Mouse (Mus musculus) MEL (cell line): ENCODE measurements at regions not wholly inside any gene's neighbourhood (a gene's known extent, or its start where the extent isn't known, plus 50 kb on each side); places are given as distances from the start of the nearest gene placed in this dataset.
A peak's percentile ranks its signal among the peaks of the same experiment; 100 is the strongest.

Source experiments
- DNase-seq: peaks from one replicate; pipeline ENCODE4 v3.0.0; 2011; ENCODE audit warnings: low read depth, low spot score
- H3K27ac ChIP-seq: 2 replicates; pipeline ENCODE4 v1.5.1; 2012; ENCODE audit warnings: low read depth, mild to moderate bottlenecking, control low read depth, low read length, moderate library complexity; ENCODE audit not compliant: control insufficient read depth
- H3K27me3 ChIP-seq, 2 experiments: fragments of 150-350 bp in 1 of 2; sonication (generic) in 1 of 2; 2 replicates each; pipeline ENCODE4 v1.6.1; 2012; ENCODE audit warnings: low read length in 2 of 2, mild to moderate bottlenecking in 2 of 2, improper control_type of control experiment in 1 of 2, moderate library complexity in 1 of 2; ENCODE audit not compliant: insufficient read depth in 2 of 2, control insufficient read depth in 1 of 2
- H3K36me3 ChIP-seq, 2 experiments: 2 replicates each; pipeline ENCODE4 v1.6.1; 2012 to 2014; ENCODE audit warnings: low read length in 2 of 2, improper control_type of control experiment in 1 of 2, inconsistent platforms in 1 of 2, mild to moderate bottlenecking in 1 of 2; ENCODE audit not compliant: insufficient read depth in 2 of 2, control insufficient read depth in 1 of 2
- H3K4me1 ChIP-seq, 2 experiments: fragments of 150-350 bp in 1 of 2; sonication (generic) in 1 of 2; 2 replicates each; pipeline ENCODE4 v1.6.1; 2012; ENCODE audit warnings: low read length in 2 of 2, improper control_type of control experiment in 1 of 2, mild to moderate bottlenecking in 1 of 2; ENCODE audit not compliant: insufficient read depth in 2 of 2, control insufficient read depth in 1 of 2
- H3K4me3 ChIP-seq, 2 experiments: fragments of 150-350 bp in 1 of 2; sonication (generic) in 1 of 2; 2 replicates each; pipeline ENCODE4 v1.5.1; 2012; ENCODE audit warnings: low read depth in 2 of 2, low read length in 2 of 2, mild to moderate bottlenecking in 2 of 2, moderate library complexity in 2 of 2, control low read depth in 1 of 2, improper control_type of control experiment in 1 of 2; ENCODE audit not compliant: control insufficient read depth in 1 of 2, insufficient read depth in 1 of 2
- H3K79me2 ChIP-seq: 2 replicates; pipeline ENCODE4 v1.6.1; 2012; ENCODE audit warnings: mild to moderate bottlenecking, low read length, moderate library complexity; ENCODE audit not compliant: control insufficient read depth, poor library complexity, insufficient read depth
- H3K9ac ChIP-seq: 2 replicates; pipeline ENCODE4 v1.6.1; 2012; ENCODE audit warnings: low read depth, mild to moderate bottlenecking, control low read depth, low read length, moderate library complexity; ENCODE audit not compliant: control insufficient read depth, poor library complexity, severe bottlenecking
- H3K9me3 ChIP-seq: fragments of 150-350 bp; sonication (generic); replicated peaks from 2 replicates; pipeline ENCODE4 v1.6.1; 2012; ENCODE audit warnings: mild to moderate bottlenecking, low read length, improper control_type of control experiment, moderate library complexity; ENCODE audit not compliant: insufficient read depth
- CHD1 ChIP-seq: IDR thresholded peaks from 2 replicates; pipeline ENCODE4 v1.6.1; 2012; ENCODE audit warnings: low read depth, mild to moderate bottlenecking, inconsistent platforms, low read length, improper control_type of control experiment
- E2F4 ChIP-seq: IDR thresholded peaks from 2 replicates; pipeline ENCODE4 v1.6.1; 2011; ENCODE audit warnings: low read depth, low read length, improper control_type of control experiment, borderline replicate concordance
- ELF1 ChIP-seq: IDR thresholded peaks from 2 replicates; pipeline ENCODE4 v1.6.1; 2014; ENCODE audit warnings: low read depth, mild to moderate bottlenecking, inconsistent platforms, low read length, improper control_type of control experiment, moderate library complexity
- EP300 ChIP-seq, 2 experiments: IDR thresholded peaks; 2 replicates each; pipeline ENCODE4 v1.6.1; 2011; ENCODE audit warnings: improper control_type of control experiment in 2 of 2, low read length in 2 of 2, low read depth in 1 of 2, mild to moderate bottlenecking in 1 of 2
- ETS1 ChIP-seq: IDR thresholded peaks from 2 replicates; pipeline ENCODE4 v1.6.1; 2012; ENCODE audit warnings: low read depth, mild to moderate bottlenecking, inconsistent platforms, low read length, improper control_type of control experiment, moderate library complexity
- GABPA ChIP-seq: IDR thresholded peaks from 2 replicates; pipeline ENCODE4 v1.6.1; 2012; ENCODE audit warnings: low read depth, mild to moderate bottlenecking, inconsistent platforms, low read length, improper control_type of control experiment, moderate library complexity
- HCFC1 ChIP-seq: IDR thresholded peaks from 2 replicates; pipeline ENCODE4 v1.6.1; 2012; ENCODE audit warnings: low read depth, mild to moderate bottlenecking, inconsistent platforms, low read length, improper control_type of control experiment, moderate library complexity
- JUND ChIP-seq: IDR thresholded peaks from 2 replicates; pipeline ENCODE4 v1.6.1; 2011; ENCODE audit warnings: low read depth, mild to moderate bottlenecking, improper control_type of control experiment, low read length
- KAT2A ChIP-seq: conservative IDR thresholded peaks from 2 replicates; pipeline ENCODE4 v1.6.1; 2012; ENCODE audit warnings: low read depth, low read length, improper control_type of control experiment, inconsistent platforms
- MAFK ChIP-seq: IDR thresholded peaks from 2 replicates; pipeline ENCODE4 v1.6.1; 2011; ENCODE audit warnings: low read depth, mild to moderate bottlenecking, low read length, improper control_type of control experiment, borderline replicate concordance
- MAZ ChIP-seq: IDR thresholded peaks from 2 replicates; pipeline ENCODE4 v1.6.1; 2012; ENCODE audit warnings: low read depth, mild to moderate bottlenecking, inconsistent platforms, low read length, improper control_type of control experiment
- MEF2A ChIP-seq: IDR thresholded peaks from 2 replicates; pipeline ENCODE4 v1.6.1; 2014; ENCODE audit warnings: low read depth, mild to moderate bottlenecking, inconsistent platforms, low read length, improper control_type of control experiment; ENCODE audit not compliant: poor library complexity, insufficient replicate concordance, severe bottlenecking; ENCODE audit errors: extremely low read depth
- MXI1 ChIP-seq: IDR thresholded peaks from 2 replicates; pipeline ENCODE4 v1.6.1; 2011; ENCODE audit warnings: mild to moderate bottlenecking, low read depth, low read length, improper control_type of control experiment
- MYB ChIP-seq: IDR thresholded peaks from 2 replicates; pipeline ENCODE4 v1.6.1; 2011; ENCODE audit warnings: mild to moderate bottlenecking, low read depth, low read length, improper control_type of control experiment
- MYC ChIP-seq: IDR thresholded peaks from 2 replicates; pipeline ENCODE4 v1.6.1; 2011; ENCODE audit warnings: low read depth, mild to moderate bottlenecking, low read length, improper control_type of control experiment, moderate library complexity
- NRF1 ChIP-seq: IDR thresholded peaks from 2 replicates; pipeline ENCODE4 v1.6.1; 2014; ENCODE audit warnings: low read depth, mild to moderate bottlenecking, inconsistent platforms, low read length, improper control_type of control experiment, moderate library complexity; ENCODE audit not compliant: poor library complexity, insufficient read depth, severe bottlenecking
- POLR2A ChIP-seq, 2 experiments: IDR thresholded peaks; 2 replicates each; pipeline ENCODE4 v1.6.1; 2011 to 2012; ENCODE audit warnings: low read length in 2 of 2, mild to moderate bottlenecking in 2 of 2, control low read depth in 1 of 2, improper control_type of control experiment in 1 of 2, low read depth in 1 of 2, moderate library complexity in 1 of 2; ENCODE audit not compliant: control insufficient read depth in 1 of 2, insufficient read depth in 1 of 2, poor library complexity in 1 of 2
- POLR2AphosphoS2 ChIP-seq: IDR thresholded peaks from 2 replicates; pipeline ENCODE4 v1.6.1; 2011; ENCODE audit warnings: low read length, improper control_type of control experiment
- POLR2AphosphoS5 ChIP-seq: IDR thresholded peaks from 2 replicates; pipeline ENCODE4 v1.6.1; 2012; ENCODE audit warnings: low read depth, borderline replicate concordance, mild to moderate bottlenecking, inconsistent platforms, low read length, moderate library complexity, mixed read lengths
- RAD21 ChIP-seq: IDR thresholded peaks from 2 replicates; pipeline ENCODE4 v1.6.1; 2011; ENCODE audit warnings: mild to moderate bottlenecking, low read depth, low read length, improper control_type of control experiment
- RCOR1 ChIP-seq: IDR thresholded peaks from 2 replicates; pipeline ENCODE4 v1.6.1; 2012; ENCODE audit warnings: low read depth, mild to moderate bottlenecking, inconsistent platforms, low read length, improper control_type of control experiment
- TAL1 ChIP-seq: IDR thresholded peaks from 2 replicates; pipeline ENCODE4 v1.6.1; 2012; ENCODE audit warnings: mild to moderate bottlenecking, inconsistent platforms, low read length, moderate library complexity, mixed read lengths
- TCF12 ChIP-seq: IDR thresholded peaks from 2 replicates; pipeline ENCODE4 v1.6.1; 2014; ENCODE audit warnings: low read depth, mild to moderate bottlenecking, inconsistent platforms, low read length, improper control_type of control experiment, moderate library complexity
- UBTF ChIP-seq: IDR thresholded peaks from 2 replicates; pipeline ENCODE4 v1.6.1; 2012; ENCODE audit warnings: low read depth, mild to moderate bottlenecking, inconsistent platforms, low read length, improper control_type of control experiment, moderate library complexity, borderline replicate concordance; ENCODE audit not compliant: insufficient read depth
- USF1 ChIP-seq: IDR thresholded peaks from 2 replicates; pipeline ENCODE4 v1.6.1; 2014; ENCODE audit warnings: low read depth, mild to moderate bottlenecking, inconsistent platforms, low read length, improper control_type of control experiment, moderate library complexity
- USF2 ChIP-seq, 2 experiments: IDR thresholded peaks; 2 replicates each; pipeline ENCODE4 v1.6.1; 2011 to 2012; ENCODE audit warnings: improper control_type of control experiment in 2 of 2, low read length in 2 of 2, borderline replicate concordance in 1 of 2, inconsistent platforms in 1 of 2, low read depth in 1 of 2, mild to moderate bottlenecking in 1 of 2; ENCODE audit not compliant: insufficient read depth in 1 of 2
- ZKSCAN1 ChIP-seq: IDR thresholded peaks from 2 replicates; pipeline ENCODE4 v1.6.1; 2012; ENCODE audit warnings: low read depth, mild to moderate bottlenecking, inconsistent platforms, low read length, improper control_type of control experiment, moderate library complexity
- ZNF384 ChIP-seq: IDR thresholded peaks from 2 replicates; pipeline ENCODE4 v1.6.1; 2012; ENCODE audit warnings: low read depth, mild to moderate bottlenecking, inconsistent platforms, low read length, improper control_type of control experiment

DNA sequence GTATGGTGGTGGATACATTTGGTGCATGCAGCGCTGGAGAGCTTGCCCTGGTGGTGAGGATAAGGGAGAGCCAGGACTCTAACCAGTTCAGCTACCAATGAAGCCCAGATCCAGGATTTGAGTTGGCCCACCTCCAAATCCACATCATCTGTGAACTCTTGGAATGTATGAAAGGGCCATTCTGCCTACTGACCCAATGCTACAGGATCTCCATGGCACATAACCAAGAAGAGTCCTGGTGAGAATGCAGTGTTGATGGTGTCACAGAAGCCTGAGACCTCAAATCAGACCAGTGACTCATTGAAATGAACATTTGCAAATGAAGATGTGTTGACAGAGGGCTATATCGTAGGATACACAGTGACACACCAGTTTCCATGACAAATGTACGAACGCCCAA is 121.0 kb upstream of the Slitrk5 start:
- Histone ChIP-seq H3K4me1 (peaks cover 0 to 3% of the 10 kb centered on the region in 2 experiments; a peak in 2 of 4 replicates), H3K27ac (no peak overlapping the region), H3K27me3 (no peaks in the 10 kb centered on the region), H3K79me2 (no peaks in the 10 kb centered on the region), H3K9me3 (no peaks in the 10 kb centered on the region), H3K4me3 (no peak overlapping the region), H3K36me3 (peaks cover 0 to 6% of the 10 kb centered on the region in 2 experiments; a peak in 2 of 4 replicates), H3K9ac (no peak overlapping the region)
- TF ChIP-seq JUND (no peak), EP300 (IDR thresholded peaks at IDR 0.05; ENCODE audit: low read depth in 1 of 2, low read length in 2 of 2) (no peak), KAT2A (no peak), MYC (no peak), ETS1 (no peak), USF2 (IDR thresholded peaks at IDR 0.05; ENCODE audit: borderline replicate concordance in 1 of 2, insufficient read depth in 1 of 2, low read depth in 1 of 2, low read length in 2 of 2) (no peak), TCF12 (no peak), POLR2AphosphoS2 (no peak), E2F4 (no peak), ZNF384 (no peak), RCOR1 (no peak), RAD21 (no peak), ZKSCAN1 (no peak)
- peak; percentile 24 for DNase-seq

DNA sequence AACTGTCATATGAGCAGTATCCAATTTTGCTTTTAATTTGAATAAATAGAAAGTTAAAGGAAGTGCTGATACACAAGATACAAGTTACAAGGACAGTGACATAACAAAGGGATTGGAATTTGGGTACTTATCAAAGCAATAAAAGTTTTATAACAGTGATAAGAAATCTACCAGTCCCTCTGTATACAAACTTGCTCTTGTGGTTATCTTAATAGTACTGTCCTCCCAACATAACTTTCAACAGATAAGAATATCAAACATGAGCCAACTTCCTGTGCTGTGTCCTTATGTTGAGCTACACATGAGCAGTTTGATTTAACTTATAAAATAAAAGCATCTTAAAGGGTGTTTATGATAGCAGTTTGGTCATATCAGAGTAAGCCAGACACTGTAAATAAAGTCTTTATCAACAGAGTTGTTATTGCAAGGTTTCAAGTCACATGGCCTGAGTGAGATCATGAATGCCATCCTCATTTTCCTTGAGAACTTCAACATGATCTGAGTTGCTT is 105.5 kb upstream of the Slitrk5 start:
- Histone ChIP-seq H3K36me3 (peaks cover 0 to 5% of the 10 kb centered on the region in 2 experiments; a peak in 2 of 4 replicates), H3K9ac (no peak overlapping the region), H3K79me2 (no peaks in the 10 kb centered on the region), H3K4me1 (peaks cover 0 to 6% of the 10 kb centered on the region in 2 experiments; a peak in 1 of 4 replicates), H3K4me3 (no peak overlapping the region), H3K27me3 (no peaks in the 10 kb centered on the region), H3K9me3 (no peaks in the 10 kb centered on the region), H3K27ac (no peak overlapping the region)
- DNase-seq = peak; percentile 63
- peak; percentile 73; the same call in 1 of the 2 replicates for TF ChIP-seq RCOR1
- TF ChIP-seq HCFC1 = no peak
- TF ChIP-seq UBTF = no peak
- TF ChIP-seq GABPA = no peak
- TF ChIP-seq MAZ = no peak
- TF ChIP-seq NRF1 = no peak
- peak; percentile 48; the same call in 1 of the 2 replicates for TF ChIP-seq MXI1
- TF ChIP-seq ELF1 = 0 out of 2 replicates have a peak, but pooled peaks have one; percentile 12
- TF ChIP-seq TCF12 = peak; percentile 91
- TF ChIP-seq MEF2A = peak; percentile 53; the same call in 1 of the 2 replicates
- TF ChIP-seq MAFK = peak; percentile 42; the same call in 1 of the 2 replicates
- no peak for TF ChIP-seq ZKSCAN1
- no peak for TF ChIP-seq POLR2AphosphoS2
- TF ChIP-seq POLR2AphosphoS5 = no peak
- peak; percentile 82; the same call in 1 of the 2 replicates for TF ChIP-seq ETS1
- peak; percentile 36; the same call in 1 of the 2 replicates for TF ChIP-seq MYB
- no peak for TF ChIP-seq POLR2A (IDR thresholded peaks at IDR 0.05; ENCODE audit: control insufficient read depth in 1 of 2, insufficient read depth in 1 of 2, low read depth in 1 of 2, low read length in 2 of 2, poor library complexity in 1 of 2)
- peak; percentile 84 for TF ChIP-seq USF1
- TF ChIP-seq MYC = peak; percentile 51; the same call in 1 of the 2 replicates
- TF ChIP-seq KAT2A = no peak; the same call in 1 of the 2 replicates
- no peak for TF ChIP-seq JUND
- no peak for TF ChIP-seq CHD1
- TF ChIP-seq TAL1 = peak; percentile 16; the same call in 1 of the 2 replicates
- TF ChIP-seq USF2 (IDR thresholded peaks at IDR 0.05; ENCODE audit: borderline replicate concordance in 1 of 2, insufficient read depth in 1 of 2, low read depth in 1 of 2, low read length in 2 of 2) = no peak
